In the genomic region with DNA sequence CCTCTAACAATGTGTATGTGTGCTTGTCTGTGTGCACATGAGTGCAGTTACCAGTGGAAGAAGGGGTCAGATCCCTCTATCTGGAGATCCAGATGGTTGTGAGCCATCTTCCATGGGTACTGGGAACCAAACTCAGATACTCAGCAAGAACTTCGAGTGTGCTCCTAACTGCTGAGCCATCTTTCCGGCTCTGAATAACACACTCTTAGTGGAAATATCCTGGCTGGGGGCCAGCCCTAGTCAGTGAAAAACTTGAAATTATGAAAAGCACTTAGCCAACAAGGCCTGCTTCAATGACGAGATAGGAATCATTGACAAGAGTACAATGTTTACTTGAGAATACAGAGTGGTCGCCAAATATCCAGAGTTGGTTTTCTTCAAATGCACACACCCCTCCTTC, we compare ENCODE assay signal across 25 mouse cellular contexts.
DNase-seq lines count a peak whose midpoint lies in the region; ATAC-seq and TF ChIP-seq lines count a peak whose summit lies in the region.
"Had no signal": no experiment of that assay in that cellular context is flagged by ENCODE, and none has a peak within 500 bp of the region (broad histone marks: within the 10 kb centered on the region; RNA-seq: fewer than 3 reads in every experiment).

No protein-coding gene starts in this region.

- H3K4me2 ChIP-seq in liver, postnatal 0 days (ENCODE audit: low read depth, low read length) = no peak overlapping the region
- H3K4me2 ChIP-seq: intestine, embryonic 15.5 days; limb, embryonic 13.5 days; liver, embryonic 13.5 days; neural tube, embryonic 13.5 days; stomach, embryonic 15.5 days had no signal

- no peaks in the 10 kb centered on the region for H3K36me3 ChIP-seq in liver, postnatal 0 days (replicated peaks; ENCODE audit: insufficient read depth, low read length)
- H3K36me3 ChIP-seq: embryonic facial prominence, embryonic 10.5 days; heart, embryonic 10.5 days; hindbrain, embryonic 10.5 days; intestine, embryonic 15.5 days; limb, embryonic 13.5 days; liver, embryonic 13.5 days; neural tube, embryonic 13.5 days; stomach, embryonic 15.5 days had no signal

- no peaks in the 10 kb centered on the region for H3K27me3 ChIP-seq in liver, postnatal 0 days (ENCODE audit: insufficient read depth, low read length)
- H3K27me3 ChIP-seq: intestine, embryonic 15.5 days; limb, embryonic 13.5 days; liver, embryonic 13.5 days; neural tube, embryonic 13.5 days; Patski; stomach, embryonic 15.5 days had no signal

- no peaks in the 10 kb centered on the region for H3K4me1 ChIP-seq in liver, postnatal 0 days (ENCODE audit: insufficient read depth)
- H3K4me1 ChIP-seq: embryonic facial prominence, embryonic 10.5 days; heart, embryonic 10.5 days; hindbrain, embryonic 10.5 days; intestine, embryonic 15.5 days; limb, embryonic 13.5 days; liver, embryonic 13.5 days; neural tube, embryonic 13.5 days; stomach, embryonic 15.5 days had no signal

- no peaks in the 10 kb centered on the region for H3K9me3 ChIP-seq in liver, postnatal 0 days (ENCODE audit: low read length)
- H3K9me3 ChIP-seq: intestine, embryonic 15.5 days; stomach, embryonic 15.5 days had no signal

- intact Hi-C loops in gastrocnemius, adult 2 months (cut with DNase I) = no loop called here
- intact Hi-C loops in left cerebral cortex, postnatal 4 days (cut with DNase I) = no loop called here
- intact Hi-C loops in left cerebral cortex, adult 2 months (cut with DNase I) = no loop called here

- WGBS in liver, postnatal 0 days (ENCODE audit: insufficient replicate concordance) = 59% methylated on average over 4 of the region's 4 CpGs

- H3K4me3 ChIP-seq in gastrocnemius, adult 2 months = no peak overlapping the region
- H3K4me3 ChIP-seq in left cerebral cortex, adult 2 months = no peak overlapping the region
- H3K4me3 ChIP-seq in liver, postnatal 0 days (ENCODE audit: low read depth, low read length) = no peak overlapping the region
- H3K4me3 ChIP-seq: embryonic facial prominence, embryonic 10.5 days; heart, embryonic 10.5 days; hindbrain, embryonic 10.5 days; intestine, embryonic 15.5 days; limb, embryonic 13.5 days; liver, embryonic 13.5 days; myocyte; neural tube, embryonic 13.5 days; stomach, embryonic 15.5 days had no signal

- TF ChIP-seq CTCF in gastrocnemius, adult 2 months (IDR thresholded peaks at IDR 0.05) = no peak
- TF ChIP-seq CTCF in left cerebral cortex, adult 2 months (IDR thresholded peaks at IDR 0.05) = no peak
- TF ChIP-seq CTCF in liver, postnatal 0 days (IDR thresholded peaks at IDR 0.05; ENCODE audit: low read depth) = no peak

- H3K9ac ChIP-seq in liver, postnatal 0 days (replicated peaks) = no peak overlapping the region
- H3K9ac ChIP-seq: intestine, embryonic 15.5 days; limb, embryonic 13.5 days; liver, embryonic 13.5 days; neural tube, embryonic 13.5 days; stomach, embryonic 15.5 days had no signal

- peak; percentile 33 for DNase-seq in gastrocnemius, adult 2 months
- DNase-seq in gastrocnemius, postnatal 25 days = no peak
- peak; percentile 14 for DNase-seq in left cerebral cortex, postnatal 4 days
- DNase-seq in left cerebral cortex, adult 2 months (ENCODE audit: extremely low spot score in 1 of 2, low spot score in 2 of 2) = no peak
- peak; percentile 19 for DNase-seq in adrenal gland, adult 8-10 months
- peak; percentile 37 for DNase-seq in adrenal gland, postnatal 25 days
- no peak for DNase-seq in liver, postnatal 0 days
- DNase-seq in MN1 (ENCODE audit: low spot score) = no peak
- DNase-seq: cerebellum, adult 11-12 months; kidney, postnatal 36 days; layer of hippocampus, postnatal 36 days; liver, embryonic 13.5 days; retina, postnatal 1 day; thymus, postnatal 36 days had no signal

- H3K27ac ChIP-seq in gastrocnemius, adult 2 months = no peak overlapping the region
- no peak overlapping the region for H3K27ac ChIP-seq in left cerebral cortex, adult 2 months
- no peak overlapping the region for H3K27ac ChIP-seq in liver, postnatal 0 days (ENCODE audit: low read depth)
- H3K27ac ChIP-seq: embryonic facial prominence, embryonic 10.5 days; heart, embryonic 10.5 days; hindbrain, embryonic 10.5 days; intestine, embryonic 15.5 days; limb, embryonic 13.5 days; liver, embryonic 13.5 days; neural tube, embryonic 13.5 days; stomach, embryonic 15.5 days had no signal

- no peak for ATAC-seq in liver, postnatal 0 days
- ATAC-seq: hindbrain, embryonic 16.5 days; intestine, embryonic 15.5 days; midbrain, embryonic 16.5 days; Patski had no signal

- no peak for TF ChIP-seq EP300 in liver, postnatal 0 days (IDR thresholded peaks at IDR 0.05; ENCODE audit: low read depth)

Comparison
In these comparisons a context has a peak if more than half of its experiments do, and no peak if none do; other contexts are left out.
1. DNase-seq: peak in gastrocnemius, adult 2 months (single experiment), left cerebral cortex, postnatal 4 days (single experiment), adrenal gland, adult 8-10 months (single experiment) and adrenal gland, postnatal 25 days (single experiment); none in gastrocnemius, postnatal 25 days (single experiment), left cerebral cortex, adult 2 months (0 of 2), liver, postnatal 0 days (single experiment) and MN1 (single experiment).